Comparison of ENCODE assay signal across 27 mouse cellular contexts in the genomic region with DNA sequence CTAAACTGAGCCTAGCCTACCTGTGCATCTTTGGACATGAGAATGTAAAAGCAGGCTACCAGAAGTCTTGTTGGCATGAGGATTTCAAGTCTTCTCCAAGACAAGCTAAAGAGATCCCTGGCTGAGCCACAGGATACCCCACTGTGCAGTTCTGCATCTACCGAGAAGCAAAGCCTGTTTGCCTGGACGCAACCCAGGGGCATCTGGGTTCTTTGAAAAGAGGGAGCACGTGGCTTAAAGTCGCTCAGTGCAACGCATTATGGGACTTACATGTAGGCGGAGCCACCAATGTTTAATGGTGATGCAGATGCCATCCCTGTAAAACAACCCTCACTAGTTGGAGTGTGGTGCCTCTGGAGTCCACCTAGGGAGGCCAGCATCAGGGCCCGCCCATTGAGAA.
"Had no signal": no experiment of that assay in that cellular context is flagged by ENCODE, and none has a peak within 500 bp of the region (broad histone marks: within the 10 kb centered on the region; RNA-seq: fewer than 3 reads in every experiment).

No protein-coding gene starts in this region.

- H3K36me3 ChIP-seq: heart, embryonic 13.5 days; heart, embryonic 15.5 days; hindbrain, embryonic 13.5 days; hindbrain, embryonic 15.5 days; kidney, embryonic 15.5 days; limb, embryonic 10.5 days; limb, embryonic 12.5 days; liver, embryonic 13.5 days; liver, embryonic 15.5 days had no signal

- H3K27ac ChIP-seq: heart, embryonic 13.5 days; heart, embryonic 15.5 days; hindbrain, embryonic 13.5 days; hindbrain, embryonic 15.5 days; hindbrain, postnatal 0 days; kidney, embryonic 15.5 days; kidney, postnatal 0 days; left cerebral cortex, adult 2 months; limb, embryonic 10.5 days; limb, embryonic 12.5 days; liver, embryonic 13.5 days; liver, embryonic 15.5 days had no signal

- H3K27me3 ChIP-seq: heart, embryonic 13.5 days; heart, embryonic 15.5 days; hindbrain, embryonic 13.5 days; hindbrain, embryonic 15.5 days; kidney, embryonic 15.5 days; limb, embryonic 12.5 days; liver, embryonic 13.5 days had no signal

- ATAC-seq: hindbrain, postnatal 0 days; intestine, embryonic 16.5 days had no signal

- H3K4me1 ChIP-seq: heart, embryonic 15.5 days; hindbrain, embryonic 13.5 days; hindbrain, embryonic 15.5 days; kidney, embryonic 15.5 days; limb, embryonic 12.5 days; liver, embryonic 13.5 days; liver, embryonic 15.5 days had no signal

- H3K4me2 ChIP-seq: heart, embryonic 11.5 days; heart, embryonic 13.5 days; heart, embryonic 15.5 days; hindbrain, embryonic 13.5 days; hindbrain, embryonic 15.5 days; kidney, embryonic 15.5 days; limb, embryonic 12.5 days; liver, embryonic 11.5 days; liver, embryonic 13.5 days; liver, embryonic 15.5 days had no signal

- DNase-seq: gastrocnemius, postnatal 14 days; gastrocnemius, postnatal 36 days; heart, adult 18-20 months; heart, postnatal 14 days; heart, postnatal 36 days; kidney, adult 11 months; kidney, adult 2 months; kidney, adult 9 months; kidney, postnatal 14 days; kidney, postnatal 36 days; layer of hippocampus, adult 9-11 months; liver; liver, embryonic 13.5 days had no signal

- H3K9me3 ChIP-seq: heart, embryonic 13.5 days; heart, embryonic 15.5 days; hindbrain, embryonic 13.5 days; hindbrain, embryonic 15.5 days; kidney, embryonic 15.5 days; limb, embryonic 10.5 days; limb, embryonic 12.5 days; liver, embryonic 13.5 days; liver, embryonic 15.5 days had no signal

- H3K9ac ChIP-seq: heart, embryonic 13.5 days; heart, embryonic 15.5 days; hindbrain, embryonic 13.5 days; hindbrain, embryonic 15.5 days; kidney, embryonic 15.5 days; limb, embryonic 12.5 days; liver, embryonic 13.5 days; liver, embryonic 15.5 days had no signal

- H3K4me3 ChIP-seq: heart, embryonic 13.5 days; heart, embryonic 15.5 days; hindbrain, embryonic 13.5 days; hindbrain, embryonic 15.5 days; kidney, embryonic 15.5 days; left cerebral cortex, adult 2 months; limb, embryonic 10.5 days; limb, embryonic 12.5 days; liver, embryonic 13.5 days; liver, embryonic 15.5 days had no signal
